Mouse (Mus musculus) ovary, adult 18-20 months (tissue): ENCODE data around the gene Slc9a9.

ENCODE experiments used
- DNase-seq: peaks from one replicate; pipeline ENCODE4 v3.0.0; 2022; ENCODE audit warnings: low spot score, mixed read lengths

The Slc9a9 gene

GRCm38 (mm10) chr9:95077938-95078337 lies 408.2 kb downstream of the Slc9a9 start:
- no peak for DNase-seq

GRCm38 (mm10) chr9:95078626-95079025 lies 408.9 kb downstream of the Slc9a9 start:
- DNase-seq, result no peak

GRCm38 (mm10) chr9:95079951-95080350 lies 410.2 kb downstream of the Slc9a9 start:
- DNase-seq, result no peak

GRCm38 (mm10) chr9:95086109-95086821 lies 416.6 kb downstream of the Slc9a9 start:
- no peak for DNase-seq

GRCm38 (mm10) chr9:95088221-95088620 lies 418.5 kb downstream of the Slc9a9 start:
- no peak for DNase-seq

- DNase-seq, result peak; percentile 11
Observed at GRCm38 (mm10) chr9:95089050-95089449, 419.3 kb downstream of the Slc9a9 start.

- no peak for DNase-seq
Observed at GRCm38 (mm10) chr9:95096486-95096885, 426.8 kb downstream of the Slc9a9 start.

- no peak for DNase-seq
Observed at GRCm38 (mm10) chr9:95105768-95106167, 436.1 kb downstream of the Slc9a9 start.

- DNase-seq, result no peak
Observed at GRCm38 (mm10) chr9:95109799-95110198, 440.1 kb downstream of the Slc9a9 start.

- DNase-seq, result no peak
Observed at GRCm38 (mm10) chr9:95110768-95111167, 441.1 kb downstream of the Slc9a9 start.

GRCm38 (mm10) chr9:95111732-95112131 lies 442.0 kb downstream of the Slc9a9 start:
- DNase-seq, result no peak

GRCm38 (mm10) chr9:95113157-95114135 lies 443.7 kb downstream of the Slc9a9 start:
- DNase-seq, result no peak

- no peak for DNase-seq
Observed at GRCm38 (mm10) chr9:95120062-95120461, 450.4 kb downstream of the Slc9a9 start.

- no peak for DNase-seq
Observed at GRCm38 (mm10) chr9:95121151-95121835, 451.6 kb downstream of the Slc9a9 start.

GRCm38 (mm10) chr9:95125683-95126082 lies 456.0 kb downstream of the Slc9a9 start:
- DNase-seq, result no peak

GRCm38 (mm10) chr9:95127774-95128173 lies 458.1 kb downstream of the Slc9a9 start:
- no peak for DNase-seq

GRCm38 (mm10) chr9:95149206-95149729 lies 479.6 kb downstream of the Slc9a9 start:
- no peak for DNase-seq

GRCm38 (mm10) chr9:95150096-95150495 lies 480.4 kb downstream of the Slc9a9 start:
- DNase-seq, result no peak

GRCm38 (mm10) chr9:95150597-95150996 lies 480.9 kb downstream of the Slc9a9 start:
- no peak for DNase-seq

- no peak for DNase-seq
Observed at GRCm38 (mm10) chr9:95150998-95151397, 481.3 kb downstream of the Slc9a9 start.

- DNase-seq, result no peak
Observed at GRCm38 (mm10) chr9:95151746-95152145, 482.0 kb downstream of the Slc9a9 start.

- no peak for DNase-seq
Observed at GRCm38 (mm10) chr9:95153966-95154365, 484.3 kb downstream of the Slc9a9 start.
